Mouse (Mus musculus) C2C12 (cell line): ENCODE data around the gene Gm12166.

Experiments
- CEBPB ChIP-seq: IDR thresholded peaks from one replicate; pipeline ENCODE4 v1.6.1; 2011; ENCODE audit warnings: low read depth, mild to moderate bottlenecking, control low read depth, moderate library complexity
- CTCF ChIP-seq: IDR thresholded peaks from one replicate; pipeline ENCODE4 v1.5.1; 2011; ENCODE audit not compliant: control insufficient read depth, insufficient read depth, insufficient read length
- MAX ChIP-seq: IDR thresholded peaks from one replicate; pipeline ENCODE4 v1.6.1; 2011; ENCODE audit warnings: mild to moderate bottlenecking, control low read depth
- MYOG ChIP-seq: IDR thresholded peaks from one replicate; pipeline ENCODE4 v1.6.1; 2011; ENCODE audit not compliant: control insufficient read depth, insufficient read length; ENCODE audit errors: extremely low read depth

DNA sequence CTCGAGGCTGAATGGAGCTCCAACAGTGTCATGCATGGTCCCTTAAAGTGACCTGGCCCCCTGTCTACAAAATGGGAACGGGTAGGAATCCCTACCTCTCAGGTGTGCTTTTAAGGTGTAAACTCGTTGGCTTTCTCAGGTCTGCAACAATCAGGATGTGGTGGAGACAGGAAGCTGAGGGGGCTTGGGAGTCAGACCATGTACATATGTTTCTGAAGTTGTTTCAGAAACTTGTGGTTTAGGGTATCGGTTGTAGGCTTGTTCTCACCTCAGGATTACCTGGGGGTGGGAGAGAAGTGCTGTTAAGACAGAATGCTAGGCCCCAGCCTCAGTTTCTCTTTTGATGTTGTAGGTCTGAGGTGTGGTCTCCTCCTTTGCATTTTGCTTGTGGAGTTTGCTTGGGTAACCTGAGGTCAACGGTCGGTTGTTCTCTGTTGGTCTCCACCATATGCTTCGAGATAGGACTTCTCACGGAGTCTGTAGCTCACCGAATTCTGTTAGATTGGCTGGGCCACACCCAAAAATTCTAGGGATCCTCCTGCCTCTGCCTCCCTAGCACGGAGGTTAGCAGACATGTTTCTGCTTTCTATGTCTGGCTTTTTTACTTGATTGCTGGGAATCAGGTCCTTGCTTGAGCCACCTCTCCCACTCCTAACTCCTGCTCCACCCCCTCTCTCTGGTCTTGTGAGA is 38.1 kb upstream of the Gm12166 start:
- TF ChIP-seq CTCF, result no peak
- no peak for TF ChIP-seq MAX
- TF ChIP-seq CEBPB, result no peak
- TF ChIP-seq MYOG, result no peak
